Comparison of ENCODE assay signal across 8 mouse cellular contexts in genomic region chr19:31665007-31665406, GRCm38 (mm10).
DNase-seq lines count a peak whose midpoint lies in the region; ATAC-seq and TF ChIP-seq lines count a peak whose summit lies in the region.

No protein-coding gene starts in this region.

- H3K4me1 ChIP-seq in kidney, adult 2 months (ENCODE audit: control insufficient read depth, insufficient read depth, low read length), result no peaks in the 10 kb centered on the region
- H3K4me1 ChIP-seq in heart, embryonic 16.5 days (ENCODE audit: control insufficient read depth, insufficient read depth, low read length), result peaks cover 6% of the 10 kb centered on the region; the same call in 1 of the 2 replicates
- H3K4me1 ChIP-seq in liver, embryonic 15.5 days (replicated peaks), result no peaks in the 10 kb centered on the region

- 27% methylated on average over 8 of the region's 8 CpGs for WGBS in kidney, adult 2 months
- WGBS in heart, embryonic 16.5 days, result 14% methylated on average over 8 of the region's 8 CpGs
- 15% methylated on average over 8 of the region's 8 CpGs for WGBS in liver, embryonic 15.5 days (ENCODE audit: insufficient replicate concordance)

- H3K9me3 ChIP-seq in heart, embryonic 16.5 days (replicated peaks; ENCODE audit: control insufficient read depth, low read length), result no peaks in the 10 kb centered on the region
- no peaks in the 10 kb centered on the region for H3K9me3 ChIP-seq in liver, embryonic 15.5 days (replicated peaks)

- H3K36me3 ChIP-seq in kidney, adult 2 months (ENCODE audit: control insufficient read depth, insufficient read depth, low read length), result no peaks in the 10 kb centered on the region
- H3K36me3 ChIP-seq in heart, embryonic 16.5 days (ENCODE audit: control insufficient read depth, insufficient read depth), result no peaks in the 10 kb centered on the region
- H3K36me3 ChIP-seq in liver, embryonic 15.5 days (replicated peaks), result no peaks in the 10 kb centered on the region

- peak overlapping the region; percentile 71 for H3K9ac ChIP-seq in heart, embryonic 16.5 days (ENCODE audit: low read length)
- H3K9ac ChIP-seq in liver, embryonic 15.5 days, result no peak overlapping the region

- no peak for TF ChIP-seq CTCF in kidney, adult 2 months (conservative IDR thresholded peaks at IDR 0.05; ENCODE audit: insufficient read depth, insufficient read length, low read depth, low read length)

- no peak overlapping the region for H3K27ac ChIP-seq in kidney, adult 2 months (ENCODE audit: insufficient read depth, low read depth, low read length)
- H3K27ac ChIP-seq in heart, embryonic 16.5 days (ENCODE audit: low read length), result no peak overlapping the region
- no peak overlapping the region for H3K27ac ChIP-seq in liver, embryonic 15.5 days (replicated peaks)

- H3K4me2 ChIP-seq in heart, embryonic 16.5 days (ENCODE audit: low read depth, low read length), result peak overlapping the region; percentile 72
- peak overlapping the region; percentile 59 for H3K4me2 ChIP-seq in liver, embryonic 15.5 days

- no peak for DNase-seq in kidney, adult 2 months
- DNase-seq in kidney, adult 18-20 months, result no peak
- peak; percentile 63 for DNase-seq in brain, adult 2 months (ENCODE audit: low read depth, low spot score)
- DNase-seq in B cell, adult 2 months, result no peak
- DNase-seq in urinary bladder, postnatal 25 days (ENCODE audit: low spot score), result no peak

- no peak for TF ChIP-seq POLR2A in kidney, adult 2 months (IDR thresholded peaks at IDR 0.05; ENCODE audit: low read depth, low read length)

- peak overlapping the region; percentile 75 for H3K4me3 ChIP-seq in kidney, adult 2 months (ENCODE audit: insufficient read depth, low read depth, low read length)
- peak overlapping the region; percentile 71 for H3K4me3 ChIP-seq in heart, embryonic 16.5 days (ENCODE audit: low read length)
- H3K4me3 ChIP-seq in liver, embryonic 15.5 days (replicated peaks), result peak overlapping the region; percentile 43

- no peak for ATAC-seq in heart, embryonic 16.5 days (replicated peaks; ENCODE audit: extremely low read depth, insufficient read depth, low FRiP score)
- ATAC-seq in liver, embryonic 15.5 days (ENCODE audit: insufficient read depth), result no peak
- ATAC-seq in cerebellum, adult (ENCODE audit: insufficient number of reproducible peaks, low FRiP score, low TSS enrichment), result no peak

- H3K27me3 ChIP-seq in kidney, adult 2 months (replicated peaks; ENCODE audit: control insufficient read depth, insufficient read depth, low read length), result 0 out of 2 replicates have a peak, but pooled peaks cover 2% of the 10 kb centered on the region
- H3K27me3 ChIP-seq in heart, embryonic 16.5 days (ENCODE audit: control insufficient read depth, insufficient read depth, low read length), result no peaks in the 10 kb centered on the region
- peaks cover 31% of the 10 kb centered on the region for H3K27me3 ChIP-seq in liver, embryonic 15.5 days
